Mouse (Mus musculus): ENCODE measurements around the gene Rtbdn. TPM values are rescaled to one million over a fixed set of nuclear protein-coding genes. Genes with fewer than 3 reads are reported as not detected.
A peak's percentile ranks its signal among the peaks of the same experiment; 100 is the strongest.
"Not testable (repeated sequence)": the region's sequence is repeated elsewhere in the genome, so short reads cannot be mapped to it uniquely, and the experiment has no call there.

Rtbdn gene
- polyA plus RNA-seq (2016; fragmentation: Nextera tagmentation; extraction: Ambion mirVana) = 0.88 and 1.6 TPM in 2 replicates

DNA sequence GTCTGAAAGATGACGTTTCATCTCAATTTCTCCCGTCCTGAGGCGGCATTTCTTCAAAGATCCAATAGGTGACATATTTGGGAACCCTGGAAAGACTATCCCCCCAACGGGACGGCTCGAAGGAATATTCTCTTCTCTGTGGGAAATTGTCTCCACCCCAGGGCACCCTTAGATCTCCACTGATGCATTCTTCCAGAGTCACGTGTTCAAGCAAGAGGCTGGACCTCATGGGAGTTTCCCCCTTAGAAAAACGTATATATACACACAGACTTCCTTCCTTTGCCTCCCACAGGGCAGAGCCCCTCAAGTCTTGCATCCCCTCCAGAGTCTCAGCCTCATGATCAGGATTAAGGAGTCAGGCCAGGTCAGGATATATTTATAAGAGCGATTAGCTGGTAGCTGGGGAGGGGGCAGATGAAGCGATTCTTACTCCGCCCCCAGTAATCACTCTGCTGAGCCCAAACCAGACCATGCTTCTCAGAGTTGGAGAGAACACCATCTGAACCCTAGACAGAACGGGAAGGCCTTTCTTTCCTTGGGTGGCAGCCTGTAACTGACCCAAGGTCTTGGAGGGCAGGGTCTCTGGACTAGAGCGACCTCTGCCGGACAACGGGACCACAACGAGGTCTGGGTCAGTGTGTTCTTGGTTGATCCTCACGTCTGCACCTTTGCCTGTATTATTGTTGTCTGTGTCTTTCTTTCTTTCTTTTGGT is at the start of gene Rtbdn:
Gene Rtbdn, plus strand, starts transcription at position 464 of the 713 bp plus-strand sequence.
- peak within 1 kb of the TSS; percentile 70 for H3K4me3 ChIP-seq (replicated peaks)
- peaks cover 79% of the 10 kb centered on the region for H3K27me3 ChIP-seq
- 0 out of 2 replicates have a peak, but pooled peaks have one; percentile 24 for ATAC-seq (ENCODE audit: low FRiP score)
- H3K4me1 ChIP-seq = peaks cover 29% of the 10 kb centered on the region
- peak within 1 kb of the TSS; percentile 98 for H3K4me2 ChIP-seq
- H3K36me3 ChIP-seq (replicated peaks) = no peaks in the 10 kb centered on the region
- H3K9ac ChIP-seq = peak within 1 kb of the TSS; percentile 69
- no peaks in the 10 kb centered on the region for H3K9me3 ChIP-seq
- H3K27ac ChIP-seq = peak within 1 kb of the TSS; percentile 59; the same call in 1 of the 2 replicates
- WGBS = 8% methylated on average over 17 of the region's 17 CpGs

DNA sequence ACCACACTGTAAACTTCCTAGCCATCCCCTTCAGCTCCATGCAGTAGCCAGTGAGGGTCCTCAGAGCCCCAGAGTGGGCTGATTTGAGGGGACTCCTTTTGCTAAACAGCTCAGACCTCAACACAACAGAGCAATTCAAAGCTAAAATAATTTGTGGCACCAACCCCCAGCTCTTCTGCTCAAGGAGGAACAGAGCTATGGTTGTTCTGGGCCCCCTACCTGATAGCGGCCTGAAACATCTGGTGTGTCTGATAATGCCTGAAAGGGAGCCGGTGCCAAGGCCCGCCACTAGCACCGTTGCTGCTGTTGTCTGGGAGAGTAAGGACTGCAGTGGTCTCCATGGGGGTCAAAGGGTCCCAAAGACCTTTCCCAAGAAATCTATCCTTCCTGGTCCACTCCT is 45.7 kb upstream of the Rtbdn start:
- Histone ChIP-seq H3K27ac (no peak overlapping the region), H3K27me3 (peaks cover 18% of the 10 kb centered on the region), H3K36me3 (replicated peaks) (no peaks in the 10 kb centered on the region), H3K4me2 (no peak overlapping the region), H3K4me1 (peaks cover 14% of the 10 kb centered on the region; the same call in 1 of the 2 replicates), H3K4me3 (replicated peaks) (no peak overlapping the region), H3K9me3 (no peaks in the 10 kb centered on the region), H3K9ac (no peak overlapping the region)
- ATAC-seq (ENCODE audit: low FRiP score) = no peak
- 77% methylated on average over 4 of the region's 4 CpGs for WGBS

DNA sequence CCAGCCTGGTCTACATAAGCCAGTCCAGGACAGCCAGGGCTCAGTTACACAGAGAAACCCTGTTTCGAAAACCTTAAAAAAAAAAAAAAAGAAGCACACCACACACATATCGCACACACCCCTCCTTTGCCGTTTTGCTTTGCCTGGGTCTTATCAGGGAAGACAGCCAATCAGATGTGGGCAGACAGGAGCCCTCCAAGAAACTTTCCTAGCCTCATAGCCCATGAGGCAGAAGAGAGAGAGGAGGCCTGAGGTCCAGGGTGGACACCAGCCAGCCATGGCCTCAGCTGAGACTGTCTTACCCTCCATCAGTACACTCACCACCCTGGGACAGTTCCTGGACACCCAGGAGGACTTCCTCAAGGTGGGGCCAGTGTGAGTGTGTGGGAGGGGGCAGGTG is 45.0 kb upstream of the Rtbdn start, which contains the start of gene Klf1:
Gene Klf1, plus strand, starts transcription at position 177 of the 400 bp plus-strand sequence.
- H3K4me3 ChIP-seq (replicated peaks) = peak within 1 kb of the TSS; percentile 53
- WGBS = 75% methylated on average over 3 of the region's 3 CpGs
- H3K4me1 ChIP-seq = peaks cover 14% of the 10 kb centered on the region; the same call in 1 of the 2 replicates
- peaks cover 18% of the 10 kb centered on the region for H3K27me3 ChIP-seq
- H3K4me2 ChIP-seq = peak within 1 kb of the TSS; percentile 82
- no peak for ATAC-seq (ENCODE audit: low FRiP score)
- no peaks in the 10 kb centered on the region for H3K9me3 ChIP-seq
- H3K9ac ChIP-seq = peak within 1 kb of the TSS; percentile 60
- peak within 1 kb of the TSS; percentile 15; the same call in 1 of the 2 replicates for H3K27ac ChIP-seq
- H3K36me3 ChIP-seq (replicated peaks) = no peaks in the 10 kb centered on the region

DNA sequence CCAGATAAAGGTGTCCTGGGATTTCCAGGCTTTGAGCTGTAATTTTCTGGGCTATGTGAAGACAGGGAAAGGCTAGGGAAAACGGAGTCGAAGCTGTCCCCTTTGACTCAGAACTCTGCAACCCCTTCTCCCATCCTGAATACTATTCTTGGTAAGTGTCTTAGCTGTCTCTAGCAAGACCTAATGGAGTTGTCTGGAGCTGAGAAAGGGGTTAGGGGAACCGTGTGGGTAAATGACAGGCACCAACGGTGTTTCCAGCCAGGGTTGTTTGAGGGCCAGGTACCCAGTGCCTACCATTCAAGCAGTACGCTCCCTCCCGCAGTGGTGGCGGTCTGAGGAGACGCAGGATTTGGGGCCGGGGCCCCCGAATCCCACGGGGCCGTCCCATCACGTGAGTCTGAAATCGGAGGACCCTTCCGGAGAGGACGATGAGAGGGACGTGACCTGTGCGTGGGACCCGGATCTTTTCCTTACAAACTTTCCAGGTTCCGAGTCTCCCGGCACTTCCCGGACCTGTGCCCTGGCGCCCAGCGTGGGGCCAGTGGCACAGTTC is 44.3 kb upstream of the Rtbdn start:
- Histone ChIP-seq H3K27ac (peak overlapping the region; percentile 15; the same call in 1 of the 2 replicates), H3K9ac (peak overlapping the region; percentile 60), H3K36me3 (replicated peaks) (no peaks in the 10 kb centered on the region), H3K4me3 (replicated peaks) (peak overlapping the region; percentile 53), H3K4me1 (peaks cover 14% of the 10 kb centered on the region; the same call in 1 of the 2 replicates), H3K9me3 (no peaks in the 10 kb centered on the region), H3K27me3 (peaks cover 18% of the 10 kb centered on the region), H3K4me2 (peak overlapping the region; percentile 82)
- 3% methylated on average over 24 of the region's 24 CpGs for WGBS
- ATAC-seq (ENCODE audit: low FRiP score) = no peak; the same call in none of the 2 replicates

DNA sequence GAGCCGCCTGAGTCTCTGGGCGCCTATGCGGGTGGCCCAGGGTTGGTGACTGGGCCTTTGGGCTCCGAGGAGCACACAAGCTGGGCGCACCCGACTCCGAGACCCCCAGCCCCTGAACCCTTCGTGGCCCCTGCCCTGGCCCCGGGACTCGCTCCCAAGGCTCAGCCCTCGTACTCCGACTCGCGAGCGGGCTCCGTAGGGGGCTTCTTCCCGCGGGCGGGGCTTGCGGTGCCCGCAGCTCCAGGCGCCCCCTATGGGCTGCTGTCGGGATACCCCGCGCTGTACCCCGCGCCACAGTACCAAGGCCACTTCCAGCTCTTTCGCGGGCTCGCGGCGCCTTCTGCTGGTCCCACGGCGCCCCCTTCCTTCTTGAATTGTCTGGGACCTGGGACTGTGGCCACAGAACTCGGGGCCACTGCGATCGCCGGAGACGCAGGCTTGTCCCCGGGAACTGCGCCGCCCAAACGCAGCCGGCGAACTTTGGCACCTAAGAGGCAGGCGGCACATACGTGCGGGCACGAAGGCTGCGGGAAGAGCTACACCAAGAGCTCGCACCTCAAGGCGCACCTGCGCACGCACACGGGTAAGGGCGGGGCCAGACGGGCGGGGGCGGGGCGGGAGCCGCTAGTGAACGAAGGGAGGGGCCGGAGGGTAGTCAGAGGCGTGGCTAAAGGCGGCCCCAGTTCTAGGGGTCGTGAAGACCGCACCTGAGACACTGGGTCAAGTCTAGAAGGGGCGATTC is 43.7 kb upstream of the Rtbdn start:
- Histone ChIP-seq H3K27me3 (peaks cover 18% of the 10 kb centered on the region), H3K4me3 (replicated peaks) (peak overlapping the region; percentile 53), H3K36me3 (replicated peaks) (no peaks in the 10 kb centered on the region), H3K4me2 (peak overlapping the region; percentile 82), H3K9me3 (no peaks in the 10 kb centered on the region), H3K27ac (0 out of 2 replicates have a peak overlapping the region, but pooled peaks have one; percentile 33), H3K4me1 (peaks cover 16% of the 10 kb centered on the region), H3K9ac (peak overlapping the region; percentile 60)
- WGBS = under 1% methylated on average over 68 of the region's 68 CpGs
- peak; percentile 90 for ATAC-seq (ENCODE audit: low FRiP score)

DNA sequence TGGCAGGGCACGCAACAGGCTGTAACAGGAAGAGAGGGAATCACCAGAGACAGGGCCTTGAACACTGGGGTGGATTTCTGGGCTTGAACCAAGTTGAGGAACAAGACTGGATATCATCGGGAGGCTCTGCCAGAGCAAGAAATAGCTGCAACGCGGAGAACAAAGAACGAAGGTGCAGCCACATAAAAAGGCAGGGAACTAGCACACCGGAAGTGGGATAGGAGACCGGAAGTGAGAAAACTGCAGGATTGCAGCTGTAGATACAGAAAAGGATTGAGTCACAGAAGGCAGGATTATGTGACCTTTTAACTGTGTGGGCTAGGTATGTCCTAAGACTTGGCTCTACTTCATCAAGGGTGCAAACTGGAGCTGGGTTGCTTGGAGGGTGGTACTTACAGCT is 42.4 kb upstream of the Rtbdn start:
- 89% methylated on average over 7 of the region's 7 CpGs for WGBS
- no peak for ATAC-seq (ENCODE audit: low FRiP score)
- Histone ChIP-seq H3K4me2 (no peak overlapping the region), H3K27me3 (peaks cover 24% of the 10 kb centered on the region), H3K36me3 (replicated peaks) (no peaks in the 10 kb centered on the region), H3K27ac (no peak overlapping the region), H3K4me1 (peaks cover 24% of the 10 kb centered on the region), H3K9ac (no peak overlapping the region), H3K4me3 (replicated peaks) (no peak overlapping the region), H3K9me3 (no peaks in the 10 kb centered on the region)

DNA sequence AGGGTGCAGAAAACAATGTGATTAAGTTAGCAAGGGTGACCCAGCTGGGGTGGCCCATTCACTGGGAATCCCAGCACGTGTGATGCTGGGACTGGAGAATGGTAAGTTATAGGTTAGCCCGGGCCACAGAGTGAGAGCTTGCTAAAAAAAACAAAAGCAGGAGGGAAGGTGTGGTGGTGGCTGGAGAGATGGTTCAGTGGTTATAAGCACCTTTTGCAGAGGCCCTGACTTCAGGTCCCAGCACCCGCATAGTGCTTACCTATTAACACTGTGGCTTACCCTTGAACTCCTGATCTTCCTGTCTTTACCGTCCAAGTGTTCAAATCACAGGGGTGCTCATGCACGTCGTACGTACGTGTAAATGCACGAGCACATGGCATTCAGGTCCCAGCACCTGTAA is 39.8 kb upstream of the Rtbdn start:
- no peak overlapping the region for H3K9ac ChIP-seq
- 90% methylated on average over 9 of the region's 9 CpGs for WGBS
- H3K27ac ChIP-seq = no peak overlapping the region
- no peaks in the 10 kb centered on the region for H3K9me3 ChIP-seq
- H3K36me3 ChIP-seq (replicated peaks) = peaks cover 20% of the 10 kb centered on the region; the same call in 1 of the 2 replicates
- H3K4me1 ChIP-seq = peaks cover 25% of the 10 kb centered on the region
- no peak overlapping the region for H3K4me3 ChIP-seq (replicated peaks)
- ATAC-seq (ENCODE audit: low FRiP score) = no peak
- H3K4me2 ChIP-seq = no peak overlapping the region
- peaks cover 48% of the 10 kb centered on the region for H3K27me3 ChIP-seq

DNA sequence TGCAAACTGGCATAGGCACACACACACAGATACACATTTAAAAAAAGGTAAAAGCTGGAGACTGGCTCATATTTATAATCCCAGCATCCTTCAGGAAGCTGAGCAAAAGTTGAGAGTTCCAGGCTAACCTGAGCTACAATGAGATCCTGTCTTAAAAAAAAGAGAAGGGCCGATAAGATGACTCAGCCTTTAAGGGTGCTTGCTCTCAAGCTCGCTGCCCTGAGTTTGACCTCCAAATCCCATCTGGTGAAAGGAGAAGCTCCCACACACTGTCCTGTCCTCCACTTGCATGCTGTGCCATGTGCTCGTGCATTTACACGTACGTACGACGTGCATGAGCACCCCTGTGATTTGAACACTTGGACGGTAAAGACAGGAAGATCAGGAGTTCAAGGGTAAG is 39.3 kb upstream of the Rtbdn start:
- Histone ChIP-seq H3K4me3 (replicated peaks) (no peak overlapping the region), H3K9me3 (no peaks in the 10 kb centered on the region), H3K27me3 (peaks cover 48% of the 10 kb centered on the region), H3K4me1 (peaks cover 24% of the 10 kb centered on the region), H3K4me2 (no peak overlapping the region), H3K36me3 (replicated peaks) (peaks cover 25% of the 10 kb centered on the region), H3K9ac (no peak overlapping the region), H3K27ac (no peak overlapping the region)
- WGBS = 78% methylated on average over 8 of the region's 8 CpGs
- no peak for ATAC-seq (ENCODE audit: low FRiP score)

DNA sequence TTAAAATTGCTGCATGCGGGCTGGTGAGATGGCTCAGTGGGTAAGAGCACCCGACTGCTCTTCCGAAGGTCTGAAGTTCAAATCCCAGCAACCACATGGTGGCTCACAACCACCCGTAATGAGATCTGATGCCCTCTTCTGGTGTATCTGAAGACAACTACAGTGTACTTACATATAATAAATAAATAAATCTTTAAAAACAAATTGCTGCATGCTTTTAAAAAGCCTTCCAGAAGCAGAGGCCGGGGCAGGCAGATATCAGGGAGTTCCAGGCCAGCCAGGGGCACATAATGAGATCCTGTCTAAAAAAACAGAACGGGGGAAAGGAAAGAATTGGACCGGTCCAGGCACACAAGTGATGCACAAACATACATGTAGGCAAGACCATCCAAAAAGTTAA is 38.8 kb upstream of the Rtbdn start:
- H3K9ac ChIP-seq, H3K27ac ChIP-seq, H3K9me3 ChIP-seq: not testable (repeated sequence)
- Histone ChIP-seq H3K27me3 (peaks cover 52% of the 10 kb centered on the region), H3K4me3 (replicated peaks) (peak overlapping the region; percentile 50), H3K4me2 (peak overlapping the region; percentile 78), H3K36me3 (replicated peaks) (peaks cover 29% of the 10 kb centered on the region), H3K4me1 (peaks cover 24% of the 10 kb centered on the region)
- WGBS = 37% methylated on average over 7 of the region's 7 CpGs
- ATAC-seq (ENCODE audit: low FRiP score) = 0 out of 2 replicates have a peak, but pooled peaks have one; percentile 2

DNA sequence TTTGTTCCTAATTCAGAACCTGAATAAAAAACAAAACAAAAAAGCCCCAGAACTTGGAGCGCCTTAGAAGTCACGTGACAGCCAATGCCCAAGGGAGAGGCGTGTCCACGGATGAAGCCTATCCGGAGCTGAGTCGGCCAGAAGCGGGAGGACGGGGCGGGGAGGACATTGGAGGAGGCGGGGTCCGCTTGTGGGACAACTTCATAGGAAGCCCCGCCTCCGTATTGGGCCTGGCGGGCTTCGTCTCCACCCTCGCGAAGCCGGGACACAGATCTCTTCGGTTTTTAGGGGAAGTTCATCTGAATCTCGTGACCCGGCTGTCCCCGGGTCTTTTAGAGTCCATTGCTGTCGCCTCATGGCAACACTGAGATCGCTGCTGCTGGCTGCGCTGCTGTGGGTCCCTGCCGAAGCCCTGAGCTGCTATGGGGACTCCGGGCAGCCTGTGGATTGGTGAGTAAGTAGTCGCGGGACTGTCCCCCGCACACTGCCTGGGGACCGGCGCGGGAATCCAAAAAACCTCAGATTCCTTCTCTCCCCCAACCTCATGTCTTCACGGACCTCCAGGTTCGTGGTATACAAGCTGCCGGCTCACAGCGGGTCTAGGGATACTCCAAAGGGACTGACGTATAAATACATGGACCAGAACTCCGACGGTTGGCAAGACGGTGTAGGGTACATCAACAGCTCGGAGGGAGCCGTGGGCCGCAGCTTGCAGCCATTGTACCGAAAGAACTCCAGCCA is 38.2 kb upstream of the Rtbdn start, which contains the start of gene Dnase2a:
Gene Dnase2a, plus strand, starts transcription at position 140 of the 741 bp plus-strand sequence.
- peak within 1 kb of the TSS; percentile 78 for H3K4me2 ChIP-seq
- H3K9ac ChIP-seq = peak within 1 kb of the TSS; percentile 62
- ATAC-seq (ENCODE audit: low FRiP score) = peak; percentile 89
- under 1% methylated on average over 45 of the region's 45 CpGs for WGBS
- H3K4me3 ChIP-seq (replicated peaks) = peak within 1 kb of the TSS; percentile 50
- no peaks in the 10 kb centered on the region for H3K9me3 ChIP-seq
- peaks cover 58% of the 10 kb centered on the region for H3K27me3 ChIP-seq
- peaks cover 29% of the 10 kb centered on the region for H3K36me3 ChIP-seq (replicated peaks)
- peaks cover 26% of the 10 kb centered on the region for H3K4me1 ChIP-seq
- 0 out of 2 replicates have a peak within 1 kb of the TSS, but pooled peaks have one; percentile 19 for H3K27ac ChIP-seq

DNA sequence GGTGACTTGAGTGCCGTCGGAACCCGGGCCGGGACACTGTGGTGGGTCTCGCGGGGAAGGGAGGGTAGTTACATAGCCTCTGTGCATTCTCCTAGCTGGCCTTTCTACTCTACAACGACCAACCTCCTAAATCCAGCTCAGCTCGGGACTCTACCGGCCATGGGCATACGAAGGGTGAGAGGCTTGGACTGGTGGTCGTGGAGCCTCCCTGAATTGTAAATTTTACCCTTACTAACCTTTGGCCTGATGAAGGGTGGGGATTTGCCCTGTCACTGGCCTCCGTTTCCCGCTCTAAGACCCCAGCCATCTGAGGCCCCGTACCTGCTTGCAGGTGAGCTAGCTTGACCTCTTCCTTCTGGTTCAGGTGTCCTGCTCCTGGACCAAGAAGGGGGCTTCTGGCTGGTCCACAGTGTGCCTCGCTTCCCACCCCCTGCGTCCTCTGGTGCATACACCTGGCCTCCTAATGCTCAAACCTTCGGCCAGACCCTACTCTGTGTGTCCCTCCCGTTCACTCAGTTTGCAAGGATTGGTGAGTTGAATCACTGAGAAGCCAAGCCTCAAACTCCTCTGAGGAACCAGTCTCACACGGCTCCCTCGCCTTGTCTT is 37.5 kb upstream of the Rtbdn start:
- 49% methylated on average over 20 of the region's 20 CpGs for WGBS
- Histone ChIP-seq H3K4me2 (peak overlapping the region; percentile 78), H3K27ac (no peak overlapping the region), H3K9me3 (no peaks in the 10 kb centered on the region), H3K4me3 (replicated peaks) (peak overlapping the region; percentile 50), H3K4me1 (peaks cover 25% of the 10 kb centered on the region), H3K9ac (peak overlapping the region; percentile 62), H3K36me3 (replicated peaks) (peaks cover 34% of the 10 kb centered on the region), H3K27me3 (peaks cover 63% of the 10 kb centered on the region)
- ATAC-seq (ENCODE audit: low FRiP score) = peak; percentile 18; the same call in 1 of the 2 replicates

Data from forebrain, embryonic 12.5 days (tissue).